Mouse (Mus musculus) stomach, postnatal 0 days (tissue): ENCODE measurements around the gene Ufc1.

Source experiments
- CTCF ChIP-seq: IDR thresholded peaks from 2 replicates; pipeline ENCODE4 v1.5.1; 2016; ENCODE audit warnings: antibody characterized with exemption, low read depth, mild to moderate bottlenecking, moderate library complexity
- EP300 ChIP-seq: optimal IDR thresholded peaks from 2 replicates; pipeline ENCODE3; 2016; ENCODE audit warnings: antibody characterized with exemption

DNA sequence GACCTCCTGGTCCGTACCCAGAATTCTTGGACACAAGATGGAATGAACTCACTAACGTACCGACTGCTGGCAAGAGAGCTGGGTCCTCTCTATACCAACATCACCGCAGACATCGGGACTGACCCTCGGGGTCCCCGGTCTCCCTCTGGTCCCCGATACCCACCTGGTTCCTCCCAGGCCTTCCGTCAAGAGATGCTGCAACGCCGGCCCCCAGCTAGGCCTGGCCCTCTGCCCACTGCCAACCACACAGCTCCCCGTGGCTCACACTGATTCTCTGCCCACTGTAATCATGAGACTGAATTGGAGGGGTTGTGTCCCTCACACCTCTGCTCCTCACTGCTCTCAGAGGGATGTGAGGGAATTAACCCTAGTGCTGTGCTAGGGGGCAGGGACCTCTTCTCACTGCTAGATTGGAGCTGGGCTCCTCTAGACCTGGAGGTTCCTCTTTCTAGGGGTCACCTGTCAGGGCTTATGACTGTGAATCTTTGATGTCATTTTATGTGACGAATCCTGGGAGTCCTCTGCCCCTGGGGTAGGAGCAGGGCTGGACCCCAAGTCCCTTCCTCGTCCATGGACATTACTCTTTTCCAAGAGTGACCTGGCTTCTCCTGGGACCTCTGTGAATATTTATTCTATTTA is 18.6 kb downstream of the Ufc1 start:
- TF ChIP-seq CTCF (no peak), EP300 (no peak)
